Mouse (Mus musculus) heart, postnatal 0 days (tissue): ENCODE results near the gene Rhcg. TPM values are rescaled to one million over a fixed set of nuclear protein-coding genes. Genes with fewer than 3 reads are reported as not detected.

ENCODE experiments used
- ATAC-seq: fragments of 200-750 bp; cut with Nextera tagmentation; 2 replicates; pipeline ENCODE4 v1.8.0; 2017; ENCODE audit warnings: low read depth, moderate number of reproducible peaks, moderate library complexity; ENCODE audit not compliant: insufficient read depth
- DNase-seq: peaks from one replicate; pipeline ENCODE4 v3.0.0-alpha.2; 2016; ENCODE audit warnings: low spot score
- H3K27ac ChIP-seq: fragments of 300-500 bp; sonication (generic); 2 replicates; pipeline ENCODE4 v1.5.1; 2014; ENCODE audit warnings: low read depth, mild to moderate bottlenecking
- H3K27me3 ChIP-seq: fragments of 300-500 bp; sonication (generic); 2 replicates; pipeline ENCODE4 v1.6.1; 2014; ENCODE audit warnings: low read length, mixed read lengths; ENCODE audit not compliant: control insufficient read depth, insufficient read depth
- H3K36me3 ChIP-seq: fragments of 300-500 bp; sonication (generic); replicated peaks from 2 replicates; pipeline ENCODE4 v1.6.1; 2014; ENCODE audit warnings: low read length, mixed read lengths; ENCODE audit not compliant: control insufficient read depth, insufficient read depth
- H3K4me1 ChIP-seq: fragments of 300-500 bp; sonication (generic); 2 replicates; pipeline ENCODE4 v1.6.1; 2014; ENCODE audit warnings: antibody characterized with exemption; ENCODE audit not compliant: control insufficient read depth, insufficient read depth
- H3K4me2 ChIP-seq: fragments of 300-500 bp; sonication (generic); 2 replicates; pipeline ENCODE4 v1.6.1; 2014; ENCODE audit warnings: low read depth, mild to moderate bottlenecking, low read length, moderate library complexity
- H3K4me3 ChIP-seq: fragments of 300-500 bp; sonication (generic); 2 replicates; pipeline ENCODE4 v1.5.1; 2014; ENCODE audit warnings: low read depth, low read length
- H3K9ac ChIP-seq: fragments of 300-500 bp; sonication (generic); replicated peaks from 2 replicates; pipeline ENCODE4 v1.6.1; 2014; ENCODE audit warnings: low read depth, low read length, mixed read lengths
- H3K9me3 ChIP-seq: fragments of 300-500 bp; sonication (generic); replicated peaks from 2 replicates; pipeline ENCODE4 v1.6.1; 2016; ENCODE audit warnings: low read length; ENCODE audit not compliant: control insufficient read depth
- CTCF ChIP-seq: IDR thresholded peaks from 2 replicates; pipeline ENCODE4 v1.5.1; 2016; ENCODE audit warnings: antibody characterized with exemption, control low read depth, low read depth
- EP300 ChIP-seq: IDR thresholded peaks from 2 replicates; pipeline ENCODE4 v1.6.1; 2016; ENCODE audit warnings: antibody characterized with exemption, low read depth
- WGBS: fragments of 180-500 bp; shearing (Covaris S2); extraction: QIAGEN DNeasy Blood & Tissue Kit; methylation state at CpG from one replicate; pipeline ENCODE4 v1.1.7; 2014; 5-methylcytosine and 5-hydroxymethylcytosine counted together
- polyA plus RNA-seq: library from polyadenylated mRNA; unstranded; fragments of >200 nt; fragmentation: Nextera tagmentation; extraction: Ambion mirVana; gene quantifications from 2 replicates; pipeline ENCODE4 v1.2.1, GENCODE M21; 2015
- total RNA-seq: library from RNA; depleted of rRNA; stranded (reverse); fragments of >200 nt; gene quantifications from 2 replicates; pipeline ENCODE4 v1.2.3, GENCODE M21; 2014; ENCODE audit warnings: low replicate concordance; rRNA removed

Gene Rhcg
- 0.04 and 0.19 TPM in 2 replicates for total RNA-seq
- polyA plus RNA-seq = 0.40 and 0.44 TPM in 2 replicates

GRCm38 (mm10) chr7:79617418-79617817, at the start of gene Rhcg:
Gene Rhcg (minus strand): TSS chr7:79617657.
- ATAC-seq = no peak
- Histone ChIP-seq H3K4me3 (peak within 1 kb of the TSS; percentile 11), H3K9ac (no peak within 1 kb of the TSS), H3K4me1 (no peaks in the 10 kb centered on the region), H3K27me3 (peaks cover 36% of the 10 kb centered on the region), H3K36me3 (no peaks in the 10 kb centered on the region), H3K27ac (no peak within 1 kb of the TSS), H3K9me3 (no peaks in the 10 kb centered on the region), H3K4me2 (peak within 1 kb of the TSS; percentile 43)
- TF ChIP-seq EP300 = no peak
- TF ChIP-seq CTCF = no peak
- DNase-seq = no peak
- 12% methylated on average over 33 of the region's 33 CpGs for WGBS

- Histone ChIP-seq H3K27ac (no peak overlapping the region), H3K4me1 (no peaks in the 10 kb centered on the region), H3K27me3 (no peaks in the 10 kb centered on the region), H3K9ac (no peak overlapping the region), H3K4me2 (no peak overlapping the region), H3K36me3 (peaks cover 45% of the 10 kb centered on the region), H3K4me3 (no peak overlapping the region), H3K9me3 (no peaks in the 10 kb centered on the region)
- TF ChIP-seq CTCF (no peak), EP300 (no peak)
- no peak for ATAC-seq
- DNase-seq = no peak
Observed at GRCm38 (mm10) chr7:79666690-79667089, 49.2 kb upstream of the Rhcg start.

- no peak overlapping the region for H3K27ac ChIP-seq
- no peak for TF ChIP-seq EP300
- no peak for TF ChIP-seq CTCF
- H3K27me3 ChIP-seq = no peaks in the 10 kb centered on the region
- peak overlapping the region; percentile 87 for H3K4me3 ChIP-seq
- no peak for ATAC-seq
- DNase-seq = no peak
- 17% methylated on average over 5 of the region's 5 CpGs for WGBS
- no peaks in the 10 kb centered on the region for H3K9me3 ChIP-seq
- peaks cover 11% of the 10 kb centered on the region; the same call in 1 of the 2 replicates for H3K4me1 ChIP-seq
- H3K9ac ChIP-seq = peak overlapping the region; percentile 67
- peak overlapping the region; percentile 100 for H3K4me2 ChIP-seq
- peaks cover 5% of the 10 kb centered on the region; the same call in 1 of the 2 replicates for H3K36me3 ChIP-seq
Observed at GRCm38 (mm10) chr7:79661253-79661890, 43.9 kb upstream of the Rhcg start.

GRCm38 (mm10) chr7:79660291-79661150, 43.1 kb upstream of the Rhcg start:
- no peaks in the 10 kb centered on the region for H3K27me3 ChIP-seq
- DNase-seq = no peak
- peaks cover 11% of the 10 kb centered on the region; the same call in 1 of the 2 replicates for H3K4me1 ChIP-seq
- H3K4me2 ChIP-seq = peak overlapping the region; percentile 100
- H3K36me3 ChIP-seq = no peaks in the 10 kb centered on the region
- H3K27ac ChIP-seq = no peak overlapping the region
- TF ChIP-seq CTCF (no peak), EP300 (no peak)
- H3K4me3 ChIP-seq = peak overlapping the region; percentile 87
- WGBS = under 1% methylated on average over 70 of the region's 73 CpGs
- ATAC-seq = peak; percentile 3; the same call in 1 of the 2 replicates
- H3K9ac ChIP-seq = peak overlapping the region; percentile 67
- H3K9me3 ChIP-seq = no peaks in the 10 kb centered on the region

- WGBS = 1% methylated on average over 39 of the region's 39 CpGs
- Histone ChIP-seq H3K4me3 (peak within 1 kb of the TSS; percentile 87), H3K27me3 (no peaks in the 10 kb centered on the region), H3K4me2 (peak within 1 kb of the TSS; percentile 100), H3K9ac (peak within 1 kb of the TSS; percentile 67), H3K27ac (no peak within 1 kb of the TSS), H3K36me3 (no peaks in the 10 kb centered on the region), H3K9me3 (no peaks in the 10 kb centered on the region), H3K4me1 (peaks cover 11% of the 10 kb centered on the region; the same call in 1 of the 2 replicates)
- TF ChIP-seq EP300 = peak; percentile 40; the same call in 1 of the 2 replicates
- TF ChIP-seq CTCF = no peak
- DNase-seq (peak; percentile 99), ATAC-seq (peak; percentile 100)
Observed at GRCm38 (mm10) chr7:79659578-79660290, 42.3 kb upstream of the Rhcg start, which contains the start of gene Ticrr. Gene Ticrr (plus strand): TSS chr7:79660196.
